Mouse (Mus musculus) midbrain, embryonic 13.5 days (tissue): ENCODE measurements around the gene Bmp2. TPM values are rescaled to one million over a fixed set of nuclear protein-coding genes. Genes with fewer than 3 reads are reported as not detected.

ENCODE experiments used
- microRNA-seq: library from miRNA; unstranded; fragments of <30 nt; microRNA quantifications from one replicate; pipeline ENCODE4, GENCODE M21; 2016
- polyA plus RNA-seq: library from polyadenylated mRNA; unstranded; fragments of >200 nt; fragmentation: Nextera tagmentation; extraction: Ambion mirVana; gene quantifications from 2 replicates; pipeline ENCODE4 v1.2.1, GENCODE M21; 2015

Bmp2 gene
- polyA plus RNA-seq, 1 experiment from 2014 or later, result 2.2 TPM

Small RNAs within 50 kb of the gene (microRNA-seq; reads per million reads assigned to microRNA genes)
- not detected for gene Mir3090
